Mouse (Mus musculus) large intestine, adult 2 months (tissue): ENCODE data around the gene Ceacam11. TPM values are rescaled to one million over a fixed set of nuclear protein-coding genes. Genes with fewer than 3 reads are reported as not detected.
"Not testable (repeated sequence)": the region's sequence is repeated elsewhere in the genome, so short reads cannot be mapped to it uniquely, and the experiment has no call there.

ENCODE experiments used
- DNase-seq: peaks from one replicate; pipeline ENCODE4 v3.0.0-alpha.2; 2012; ENCODE audit warnings: low read depth, low spot score
- WGBS: fragments of 180-500 bp; shearing (Covaris S2); methylation state at CpG from one replicate; pipeline ENCODE4 v1.1.7; 2018; 5-methylcytosine and 5-hydroxymethylcytosine counted together
- polyA plus RNA-seq: library from polyadenylated mRNA; depleted of rRNA; stranded (reverse); fragments of >200 nt; gene quantifications from 2 replicates; pipeline ENCODE4 v1.2.3, GENCODE M21; 2012; rRNA removed

Ceacam11 gene
- polyA plus RNA-seq: not detected in 2 replicates

GRCm38 (mm10) chr7:17971824-17972223 lies at the start of gene Ceacam11:
Gene Ceacam11, plus strand, starts transcription at chr7:17972124.
- DNase-seq: no peak
- 67% methylated on average over 4 of the region's 4 CpGs for WGBS

DNA sequence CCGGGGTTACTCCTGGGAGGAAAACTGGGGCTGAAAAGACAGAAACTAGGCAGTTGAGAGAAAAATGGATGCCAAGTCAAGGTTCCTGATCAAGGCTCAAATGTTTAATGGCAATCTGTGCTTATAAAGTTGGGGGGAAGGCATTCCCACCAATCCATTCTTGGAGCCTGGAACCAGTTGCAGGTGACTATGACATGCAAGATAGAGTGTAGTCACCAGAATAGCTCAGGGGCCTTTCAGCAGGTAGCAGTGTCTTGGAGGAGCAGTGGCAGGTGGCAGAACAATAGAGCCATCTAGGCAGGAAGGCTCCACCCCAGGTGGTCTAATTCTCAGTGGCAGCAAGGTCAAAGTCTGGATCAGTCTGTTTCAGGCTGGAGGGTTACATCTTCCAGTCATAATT lies 29.2 kb downstream of the Ceacam11 start:
- not testable (repeated sequence) for DNase-seq
- WGBS: 94% methylated on average over 1 of the region's 1 CpGs

DNA sequence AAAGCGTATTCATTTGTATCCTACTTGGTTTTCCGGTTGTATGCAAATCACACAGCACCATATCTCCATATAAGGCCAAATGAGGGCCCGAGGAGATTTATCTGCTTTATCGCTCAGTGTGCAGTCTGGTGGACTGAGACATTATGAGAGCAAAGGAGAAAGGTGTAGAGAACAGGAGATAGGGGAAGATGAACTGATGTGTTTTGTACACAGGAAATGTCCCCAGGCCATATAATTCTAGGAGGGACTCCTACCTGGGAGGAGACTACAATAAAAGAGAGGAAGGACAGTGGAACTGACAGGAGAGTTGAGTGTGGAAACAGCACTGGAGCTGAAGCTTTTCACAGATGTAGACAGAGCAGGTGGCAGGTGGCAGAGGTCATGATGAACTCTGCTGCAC lies 37.7 kb downstream of the Ceacam11 start, which contains the start of gene Ceacam13:
TSS of gene Ceacam13 (plus strand) at position 301 of the 400 bp plus-strand sequence.
- no peak for DNase-seq
- WGBS: 77% methylated on average over 4 of the region's 4 CpGs

Other genes starting within 250 kb of the Ceacam11 start
- gene Ceacam14, start 159.5 kb upstream of the Ceacam11 start, polyA plus RNA-seq: not detected in 2 replicates
- not detected in 2 replicates for gene Gm5155, start 100.4 kb upstream of the Ceacam11 start, polyA plus RNA-seq
- not detected in 2 replicates for gene Ceacam13, start 37.8 kb downstream of the Ceacam11 start, polyA plus RNA-seq
- gene Ceacam12, start 93.8 kb downstream of the Ceacam11 start, polyA plus RNA-seq: not detected in 2 replicates
- not detected in 2 replicates for gene Igfl3, start 204.4 kb downstream of the Ceacam11 start, polyA plus RNA-seq